Mouse (Mus musculus) mesoderm, embryonic 11.5 days (tissue): Measurements from ENCODE around the gene Bcl6.

Experiments
- DNase-seq: peaks from one replicate; pipeline ENCODE4 v3.0.0-alpha.2; 2012; ENCODE audit warnings: low read depth, low spot score

Bcl6 gene

GRCm38 (mm10) chr16:23927301-23928114 is 61.1 kb downstream of the Bcl6 start:
- no peak for DNase-seq

- DNase-seq: no peak
Observed at GRCm38 (mm10) chr16:23922906-23923305, 65.7 kb downstream of the Bcl6 start.

GRCm38 (mm10) chr16:23921697-23922096 is 67.0 kb downstream of the Bcl6 start:
- DNase-seq: no peak

- no peak for DNase-seq
Observed at GRCm38 (mm10) chr16:23919418-23919817, 69.2 kb downstream of the Bcl6 start.
